Mouse (Mus musculus) ES-E14 (cell line): ENCODE measurements around the gene Dars.

Experiments
- CHD2 ChIP-seq: IDR thresholded peaks from 2 replicates; pipeline ENCODE4 v1.6.1; 2014; ENCODE audit warnings: mild to moderate bottlenecking, low read depth, low read length, inconsistent platforms
- HCFC1 ChIP-seq: IDR thresholded peaks from 2 replicates; pipeline ENCODE4 v1.6.1; 2012; ENCODE audit warnings: low read length, inconsistent platforms, borderline replicate concordance; ENCODE audit not compliant: insufficient read depth
- MAFK ChIP-seq: IDR thresholded peaks from 2 replicates; pipeline ENCODE4 v1.6.1; 2014; ENCODE audit warnings: mild to moderate bottlenecking, low read depth, low read length, inconsistent platforms; ENCODE audit not compliant: insufficient read depth
- ZC3H11A ChIP-seq: IDR thresholded peaks from 2 replicates; pipeline ENCODE4 v1.6.1; 2012; ENCODE audit warnings: low read depth, mild to moderate bottlenecking, inconsistent platforms, low read length, borderline replicate concordance
- ZNF384 ChIP-seq: IDR thresholded peaks from 2 replicates; pipeline ENCODE4 v1.6.1; 2012; ENCODE audit warnings: low read depth, low read length, inconsistent platforms

- no peak for TF ChIP-seq ZNF384
- no peak for TF ChIP-seq CHD2
- no peak for TF ChIP-seq MAFK
- no peak for TF ChIP-seq HCFC1
- TF ChIP-seq ZC3H11A = no peak
Observed at GRCm38 (mm10) chr1:128372143-128372860, 44.9 kb downstream of the Dars start.
